ENCODE assay signal across 7 mouse cellular contexts in genomic region chr15:79833251-79834050, GRCm38 (mm10). TPM values are rescaled to one million over a fixed set of nuclear protein-coding genes. Genes with fewer than 3 reads are reported as not detected.
DNase-seq lines count a peak whose midpoint lies in the region; ATAC-seq and TF ChIP-seq lines count a peak whose summit lies in the region.

No protein-coding gene starts in this region.

- TF ChIP-seq EP300 in liver, postnatal 0 days (IDR thresholded peaks at IDR 0.05; ENCODE audit: low read depth) = no peak

- peak overlapping the region; percentile 81 for H3K9ac ChIP-seq in intestine, embryonic 14.5 days (ENCODE audit: low read length)
- H3K9ac ChIP-seq in liver, postnatal 0 days (replicated peaks) = peak overlapping the region; percentile 72

- H3K27ac ChIP-seq in bone marrow, adult 2 months (ENCODE audit: control insufficient read depth, insufficient read depth, low read depth, low read length, poor library complexity) = peak overlapping the region; percentile 43; the same call in 1 of the 2 replicates
- peak overlapping the region; percentile 83 for H3K27ac ChIP-seq in intestine, embryonic 14.5 days (ENCODE audit: low read depth)
- H3K27ac ChIP-seq in liver, postnatal 0 days (ENCODE audit: low read depth) = peak overlapping the region; percentile 55; the same call in 1 of the 2 replicates

- TF ChIP-seq POLR2A in bone marrow, adult 2 months (IDR thresholded peaks at IDR 0.05; ENCODE audit: borderline replicate concordance, control insufficient read depth, low read depth, low read length) = no peak

- no peak for TF ChIP-seq CTCF in bone marrow, adult 2 months (IDR thresholded peaks at IDR 0.05; ENCODE audit: control insufficient read depth, insufficient read depth, low read length)
- TF ChIP-seq CTCF in liver, postnatal 0 days (IDR thresholded peaks at IDR 0.05; ENCODE audit: low read depth) = no peak

- H3K36me3 ChIP-seq in erythroblast, embryonic 14.5 days (ENCODE audit: control insufficient read depth) = peaks cover 21% of the 10 kb centered on the region
- peaks cover 18% of the 10 kb centered on the region for H3K36me3 ChIP-seq in intestine, embryonic 14.5 days (ENCODE audit: control insufficient read depth, insufficient read depth, low read length)
- H3K36me3 ChIP-seq in liver, postnatal 0 days (replicated peaks; ENCODE audit: insufficient read depth, low read length) = no peaks in the 10 kb centered on the region

- H3K4me2 ChIP-seq in intestine, embryonic 14.5 days (ENCODE audit: low read length) = peak overlapping the region; percentile 72
- peak overlapping the region; percentile 91 for H3K4me2 ChIP-seq in liver, postnatal 0 days (ENCODE audit: low read depth, low read length)

- WGBS in bone marrow, adult 2 months = under 1% methylated on average over 41 of the region's 41 CpGs
- WGBS in intestine, embryonic 14.5 days = 1% methylated on average over 39 of the region's 41 CpGs
- 2% methylated on average over 41 of the region's 41 CpGs for WGBS in liver, postnatal 0 days (ENCODE audit: insufficient replicate concordance)

- DNase-seq in right cerebral cortex, adult 18-20 months = peak; percentile 26
- no peak for DNase-seq in right cerebral cortex, postnatal 36 days (ENCODE audit: low spot score in 2 of 2)
- DNase-seq in intestine, embryonic 14.5 days (ENCODE audit: low spot score) = peak; percentile 77
- DNase-seq in liver, postnatal 0 days = no peak
- DNase-seq in retina, postnatal 1 day = peak; percentile 47

- peak overlapping the region; percentile 91 for H3K4me3 ChIP-seq in bone marrow, adult 2 months (replicated peaks; ENCODE audit: control insufficient read depth, low read depth, low read length)
- peak overlapping the region; percentile 85 for H3K4me3 ChIP-seq in erythroblast, embryonic 14.5 days (replicated peaks)
- peak overlapping the region; percentile 74 for H3K4me3 ChIP-seq in intestine, embryonic 14.5 days (ENCODE audit: low read depth, low read length)
- peak overlapping the region; percentile 74 for H3K4me3 ChIP-seq in liver, postnatal 0 days (ENCODE audit: low read depth, low read length)

- H3K27me3 ChIP-seq in erythroblast, embryonic 14.5 days (ENCODE audit: control insufficient read depth) = peaks cover 5% of the 10 kb centered on the region
- no peaks in the 10 kb centered on the region for H3K27me3 ChIP-seq in intestine, embryonic 14.5 days (replicated peaks; ENCODE audit: control insufficient read depth, insufficient read depth, low read length)
- peaks cover 2% of the 10 kb centered on the region; the same call in 1 of the 2 replicates for H3K27me3 ChIP-seq in liver, postnatal 0 days (ENCODE audit: insufficient read depth, low read length)

- peak; percentile 17; the same call in 1 of the 2 replicates for ATAC-seq in intestine, embryonic 14.5 days (replicated peaks; ENCODE audit: low FRiP score, low TSS enrichment, low read depth)
- ATAC-seq in liver, postnatal 0 days = 0 out of 2 replicates have a peak, but pooled peaks have one; percentile 20

- no peaks in the 10 kb centered on the region for H3K9me3 ChIP-seq in erythroblast, embryonic 14.5 days (ENCODE audit: control insufficient read depth, low read length)
- no peaks in the 10 kb centered on the region for H3K9me3 ChIP-seq in intestine, embryonic 14.5 days (ENCODE audit: control insufficient read depth, low read length)
- H3K9me3 ChIP-seq in liver, postnatal 0 days (ENCODE audit: low read length) = no peaks in the 10 kb centered on the region

- no peaks in the 10 kb centered on the region; the same call in 1 of the 2 replicates for H3K4me1 ChIP-seq in bone marrow, adult 2 months (ENCODE audit: control insufficient read depth, insufficient read depth, low read length)
- peaks cover 38% of the 10 kb centered on the region for H3K4me1 ChIP-seq in erythroblast, embryonic 14.5 days (ENCODE audit: control insufficient read depth)
- peaks cover 18% of the 10 kb centered on the region for H3K4me1 ChIP-seq in intestine, embryonic 14.5 days (replicated peaks; ENCODE audit: control insufficient read depth, insufficient read depth, low read length)
- peaks cover 4% of the 10 kb centered on the region; the same call in 1 of the 2 replicates for H3K4me1 ChIP-seq in liver, postnatal 0 days (ENCODE audit: insufficient read depth)

RNA-seq across cellular contexts. Expression of gene Npcd, which starts 0.6 kb away (rescaled TPM):
- polyA plus RNA-seq in bone marrow, adult 2 months (2011; ENCODE audit: insufficient read depth, insufficient read length, low replicate concordance, missing spikeins) = not detected in 2 replicates
- polyA plus RNA-seq in erythroblast, embryonic 14.5 days (2012) = not detected in 2 replicates
- polyA plus RNA-seq in intestine, embryonic 14.5 days (2014; fragmentation: Nextera tagmentation; extraction: Ambion mirVana) = not detected in 2 replicates
- polyA plus RNA-seq in liver, postnatal 0 days (2015; fragmentation: Nextera tagmentation; extraction: Ambion mirVana) = not detected in 2 replicates

RNA-seq across cellular contexts. Expression of gene Cbx6, which starts 1.0 kb away (rescaled TPM):
- polyA plus RNA-seq in bone marrow, adult 2 months (2011; ENCODE audit: insufficient read depth, insufficient read length, low replicate concordance, missing spikeins) = 24.2 and 29.0 TPM in 2 replicates
- 2.7 and 4.0 TPM in 2 replicates for polyA plus RNA-seq in erythroblast, embryonic 14.5 days (2012)
- 30.7 and 31.6 TPM in 2 replicates for polyA plus RNA-seq in intestine, embryonic 14.5 days (2014; fragmentation: Nextera tagmentation; extraction: Ambion mirVana)
- polyA plus RNA-seq in liver, postnatal 0 days (2015; fragmentation: Nextera tagmentation; extraction: Ambion mirVana) = 3.9 and 4.4 TPM in 2 replicates

RNA-seq across cellular contexts. Expression of gene Nptxr, which starts 28.9 kb away (rescaled TPM):
- 0.40 and 0.60 TPM in 2 replicates for polyA plus RNA-seq in bone marrow, adult 2 months (2011; ENCODE audit: insufficient read depth, insufficient read length, low replicate concordance, missing spikeins)
- polyA plus RNA-seq in erythroblast, embryonic 14.5 days (2012) = not detected in 2 replicates
- polyA plus RNA-seq in intestine, embryonic 14.5 days (2014; fragmentation: Nextera tagmentation; extraction: Ambion mirVana) = 1.4 and 2.2 TPM in 2 replicates
- polyA plus RNA-seq in liver, postnatal 0 days (2015; fragmentation: Nextera tagmentation; extraction: Ambion mirVana) = 0.09 and 0.13 TPM in 2 replicates

RNA-seq across cellular contexts. Expression of gene Dnal4, which starts 55.8 kb away (rescaled TPM):
- polyA plus RNA-seq in bone marrow, adult 2 months (2011; ENCODE audit: insufficient read depth, insufficient read length, low replicate concordance, missing spikeins) = 6.8 and 8.4 TPM in 2 replicates
- polyA plus RNA-seq in erythroblast, embryonic 14.5 days (2012) = 0.69 and 1.1 TPM in 2 replicates
- 47.5 and 52.0 TPM in 2 replicates for polyA plus RNA-seq in intestine, embryonic 14.5 days (2014; fragmentation: Nextera tagmentation; extraction: Ambion mirVana)
- polyA plus RNA-seq in liver, postnatal 0 days (2015; fragmentation: Nextera tagmentation; extraction: Ambion mirVana) = 9.7 and 10.2 TPM in 2 replicates

RNA-seq across cellular contexts. Expression of gene Apobec3, which starts 58.0 kb away (rescaled TPM):
- polyA plus RNA-seq in bone marrow, adult 2 months (2011; ENCODE audit: insufficient read depth, insufficient read length, low replicate concordance, missing spikeins) = 104 and 140 TPM in 2 replicates
- 0.03 and 0.07 TPM in 2 replicates for polyA plus RNA-seq in erythroblast, embryonic 14.5 days (2012)
- 11.3 and 12.5 TPM in 2 replicates for polyA plus RNA-seq in intestine, embryonic 14.5 days (2014; fragmentation: Nextera tagmentation; extraction: Ambion mirVana)
- 34.6 and 38.1 TPM in 2 replicates for polyA plus RNA-seq in liver, postnatal 0 days (2015; fragmentation: Nextera tagmentation; extraction: Ambion mirVana)

Comparison
In these comparisons a context has a peak if more than half of its experiments do, and no peak if none do; other contexts are left out.
1. DNase-seq: peak in right cerebral cortex, adult 18-20 months (single experiment), intestine, embryonic 14.5 days (single experiment) and retina, postnatal 1 day (single experiment); none in right cerebral cortex, postnatal 36 days (0 of 2) and liver, postnatal 0 days (single experiment).
2. Peak in every context shown above with its lines, with median percentiles within 50 percentile points of each other: H3K27ac ChIP-seq and H3K4me3 ChIP-seq.